Mouse (Mus musculus) kidney, embryonic 14.5 days (tissue): ENCODE results near the gene Adamtsl2. TPM values are rescaled to one million over a fixed set of nuclear protein-coding genes. Genes with fewer than 3 reads are reported as not detected.

ENCODE experiments used
- ATAC-seq: fragments of 200-750 bp; cut with Nextera tagmentation; 2 replicates; pipeline ENCODE4 v1.8.0; 2017; ENCODE audit warnings: moderate number of reproducible peaks, mild to moderate bottlenecking, moderate TSS enrichment, moderate library complexity; ENCODE audit not compliant: low FRiP score, low TSS enrichment
- H3K27ac ChIP-seq: fragments of 300-500 bp; sonication (generic); 2 replicates; pipeline ENCODE4 v1.5.1; 2014; ENCODE audit warnings: low read depth, mild to moderate bottlenecking, low read length, moderate library complexity, mixed read lengths
- H3K27me3 ChIP-seq: fragments of 300-500 bp; sonication (generic); 2 replicates; pipeline ENCODE4 v1.6.1; 2014; ENCODE audit warnings: mild to moderate bottlenecking, low read length; ENCODE audit not compliant: control insufficient read depth, insufficient read depth
- H3K36me3 ChIP-seq: fragments of 300-500 bp; sonication (generic); 2 replicates; pipeline ENCODE4 v1.6.1; 2014; ENCODE audit warnings: low read length, mixed read lengths; ENCODE audit not compliant: control insufficient read depth, insufficient read depth
- H3K4me1 ChIP-seq: fragments of 300-500 bp; sonication (generic); 2 replicates; pipeline ENCODE4 v1.6.1; 2014; ENCODE audit warnings: low read length, mixed read lengths; ENCODE audit not compliant: control insufficient read depth, insufficient read depth
- H3K4me2 ChIP-seq: fragments of 300-500 bp; sonication (generic); replicated peaks from 2 replicates; pipeline ENCODE4 v1.6.1; 2014; ENCODE audit warnings: low read depth, mild to moderate bottlenecking, low read length
- H3K4me3 ChIP-seq: fragments of 300-500 bp; sonication (generic); 2 replicates; pipeline ENCODE4 v1.5.1; 2014; ENCODE audit warnings: mild to moderate bottlenecking, low read length
- H3K9ac ChIP-seq: fragments of 300-500 bp; sonication (generic); 2 replicates; pipeline ENCODE4 v1.6.1; 2014; ENCODE audit warnings: low read depth, mild to moderate bottlenecking, low read length, moderate library complexity
- H3K9me3 ChIP-seq: fragments of 300-500 bp; sonication (generic); 2 replicates; pipeline ENCODE4 v1.6.1; 2016; ENCODE audit warnings: low read length; ENCODE audit not compliant: control insufficient read depth
- WGBS: fragments of 180-500 bp; shearing (Covaris S2); extraction: QIAGEN DNeasy Blood & Tissue Kit; methylation state at CpG from one replicate; pipeline ENCODE4 v1.1.7; 2014; 5-methylcytosine and 5-hydroxymethylcytosine counted together
- polyA plus RNA-seq: library from polyadenylated mRNA; unstranded; fragments of >200 nt; fragmentation: Nextera tagmentation; extraction: Ambion mirVana; gene quantifications from 2 replicates; pipeline ENCODE4 v1.2.1, GENCODE M21; 2014

Gene Adamtsl2
- 0.51 and 0.65 TPM in 2 replicates for polyA plus RNA-seq

- Histone ChIP-seq H3K4me2 (peak within 1 kb of the TSS; percentile 26), H3K9ac (no peak within 1 kb of the TSS), H3K4me3 (no peak within 1 kb of the TSS), H3K9me3 (no peaks in the 10 kb centered on the region), H3K27ac (no peak within 1 kb of the TSS; the same call in 1 of the 2 replicates), H3K36me3 (no peaks in the 10 kb centered on the region), H3K27me3 (no peaks in the 10 kb centered on the region; the same call in 1 of the 2 replicates), H3K4me1 (peaks cover 27% of the 10 kb centered on the region)
- WGBS, result under 1% methylated on average over 10 of the region's 10 CpGs
- peak; percentile 84 for ATAC-seq
These were observed at the start of gene Adamtsl2 for GRCm38 (mm10) chr2:27079152-27079584. TSS of gene Adamtsl2 (plus strand) at chr2:27079379.

GRCm38 (mm10) chr2:27032361-27032760 is 46.8 kb upstream of the Adamtsl2 start:
- Histone ChIP-seq H3K27ac (no peak overlapping the region), H3K9ac (no peak overlapping the region)
- WGBS, result 74% methylated on average over 2 of the region's 2 CpGs

GRCm38 (mm10) chr2:27036003-27036402 is 43.2 kb upstream of the Adamtsl2 start:
- Histone ChIP-seq H3K4me2 (no peak overlapping the region), H3K27ac (no peak overlapping the region), H3K4me1 (no peaks in the 10 kb centered on the region), H3K9me3 (no peaks in the 10 kb centered on the region), H3K9ac (no peak overlapping the region), H3K27me3 (no peaks in the 10 kb centered on the region), H3K4me3 (no peak overlapping the region), H3K36me3 (no peaks in the 10 kb centered on the region)
- 73% methylated on average over 3 of the region's 3 CpGs for WGBS
- ATAC-seq, result no peak

More at GRCm38 (mm10) chr2:27032361-27032760, 46.8 kb upstream of the Adamtsl2 start:
- Histone ChIP-seq H3K4me3 (no peak overlapping the region), H3K36me3 (no peaks in the 10 kb centered on the region), H3K9me3 (no peaks in the 10 kb centered on the region), H3K4me2 (no peak overlapping the region), H3K27me3 (no peaks in the 10 kb centered on the region), H3K4me1 (peaks cover 4% of the 10 kb centered on the region; the same call in 1 of the 2 replicates)
- ATAC-seq, result no peak

GRCm38 (mm10) chr2:27037008-27037407 is 42.2 kb upstream of the Adamtsl2 start:
- H3K9me3 ChIP-seq, result no peaks in the 10 kb centered on the region
- H3K4me3 ChIP-seq, result no peak overlapping the region
- no peak overlapping the region for H3K4me2 ChIP-seq
- no peak for ATAC-seq
- no peak overlapping the region for H3K9ac ChIP-seq
- no peaks in the 10 kb centered on the region for H3K36me3 ChIP-seq
- no peak overlapping the region for H3K27ac ChIP-seq
- 62% methylated on average over 4 of the region's 4 CpGs for WGBS
- H3K4me1 ChIP-seq, result no peaks in the 10 kb centered on the region
- H3K27me3 ChIP-seq, result no peaks in the 10 kb centered on the region

- Histone ChIP-seq H3K4me2 (no peak overlapping the region), H3K27me3 (no peaks in the 10 kb centered on the region), H3K4me3 (no peak overlapping the region), H3K9ac (no peak overlapping the region), H3K4me1 (no peaks in the 10 kb centered on the region), H3K27ac (no peak overlapping the region), H3K36me3 (no peaks in the 10 kb centered on the region), H3K9me3 (no peaks in the 10 kb centered on the region)
- 3% methylated on average over 3 of the region's 3 CpGs for WGBS
- ATAC-seq, result peak; percentile 38; the same call in 1 of the 2 replicates
These were observed 40.6 kb upstream of the Adamtsl2 start for GRCm38 (mm10) chr2:27038596-27038995.

- 6% methylated on average over 1 of the region's 1 CpGs for WGBS
These were observed 39.9 kb upstream of the Adamtsl2 start for GRCm38 (mm10) chr2:27039286-27039685.

GRCm38 (mm10) chr2:27042131-27042844 is 36.9 kb upstream of the Adamtsl2 start:
- Histone ChIP-seq H3K27me3 (no peaks in the 10 kb centered on the region), H3K4me1 (no peaks in the 10 kb centered on the region), H3K36me3 (no peaks in the 10 kb centered on the region), H3K9ac (no peak overlapping the region), H3K9me3 (no peaks in the 10 kb centered on the region), H3K4me2 (no peak overlapping the region), H3K27ac (no peak overlapping the region), H3K4me3 (no peak overlapping the region)
- ATAC-seq, result no peak
- 69% methylated on average over 8 of the region's 8 CpGs for WGBS

More at GRCm38 (mm10) chr2:27039286-27039685, 39.9 kb upstream of the Adamtsl2 start:
- no peak overlapping the region for H3K27ac ChIP-seq
- H3K9ac ChIP-seq, result no peak overlapping the region
- ATAC-seq, result no peak; the same call in 1 of the 2 replicates
- H3K4me2 ChIP-seq, result no peak overlapping the region
- no peaks in the 10 kb centered on the region for H3K27me3 ChIP-seq
- H3K9me3 ChIP-seq, result no peaks in the 10 kb centered on the region
- no peak overlapping the region for H3K4me3 ChIP-seq
- H3K36me3 ChIP-seq, result no peaks in the 10 kb centered on the region
- H3K4me1 ChIP-seq, result no peaks in the 10 kb centered on the region

GRCm38 (mm10) chr2:27043461-27043860 is 35.7 kb upstream of the Adamtsl2 start:
- Histone ChIP-seq H3K9ac (no peak overlapping the region), H3K27ac (no peak overlapping the region), H3K4me3 (no peak overlapping the region), H3K4me2 (no peak overlapping the region), H3K27me3 (no peaks in the 10 kb centered on the region), H3K9me3 (no peaks in the 10 kb centered on the region), H3K36me3 (no peaks in the 10 kb centered on the region), H3K4me1 (no peaks in the 10 kb centered on the region)
- ATAC-seq, result peak; percentile 84; the same call in 1 of the 2 replicates
- WGBS, result 12% methylated on average over 3 of the region's 3 CpGs

GRCm38 (mm10) chr2:27044166-27044565 is 35.0 kb upstream of the Adamtsl2 start:
- no peaks in the 10 kb centered on the region for H3K36me3 ChIP-seq
- ATAC-seq, result no peak
- no peak overlapping the region for H3K9ac ChIP-seq
- no peak overlapping the region for H3K4me3 ChIP-seq
- H3K27ac ChIP-seq, result no peak overlapping the region
- H3K9me3 ChIP-seq, result no peaks in the 10 kb centered on the region
- no peaks in the 10 kb centered on the region for H3K27me3 ChIP-seq
- no peaks in the 10 kb centered on the region for H3K4me1 ChIP-seq
- no peak overlapping the region for H3K4me2 ChIP-seq
- 79% methylated on average over 4 of the region's 4 CpGs for WGBS
